Mouse (Mus musculus): Measurements from ENCODE around the gene Nuak1. TPM values are rescaled to one million over a fixed set of nuclear protein-coding genes. Genes with fewer than 3 reads are reported as not detected.

Gene Nuak1
- total RNA-seq, 4 experiments from 2014 or later, result 10.1 to 13.6 (median 12.1) TPM

GRCm38 (mm10) chr10:84446661-84447060 lies 6.3 kb upstream of the Nuak1 start:
- DNase-seq, result no peak

GRCm38 (mm10) chr10:84444396-84444795 lies 4.0 kb upstream of the Nuak1 start:
- DNase-seq, result no peak

- no peak for DNase-seq
Measured at GRCm38 (mm10) chr10:84441846-84442245, 1.4 kb upstream of the Nuak1 start.

GRCm38 (mm10) chr10:84441434-84441785 lies 1.0 kb upstream of the Nuak1 start:
- DNase-seq, result no peak

- no peak for DNase-seq
Measured at GRCm38 (mm10) chr10:84440181-84440540, 236 bp downstream of the Nuak1 start.

- DNase-seq, result no peak
Measured at GRCm38 (mm10) chr10:84439228-84439596, 1.2 kb downstream of the Nuak1 start.

- no peak for DNase-seq
Measured at GRCm38 (mm10) chr10:84438466-84439227, 1.8 kb downstream of the Nuak1 start.

- DNase-seq, result peak; percentile 90
Measured at GRCm38 (mm10) chr10:84438049-84438422, 2.4 kb downstream of the Nuak1 start.

- no peak for DNase-seq
Measured at GRCm38 (mm10) chr10:84437166-84438048, 3.0 kb downstream of the Nuak1 start.

GRCm38 (mm10) chr10:84435930-84436329 lies 4.5 kb downstream of the Nuak1 start:
- no peak for DNase-seq

- DNase-seq, result no peak
Measured at GRCm38 (mm10) chr10:84433193-84433801, 7.1 kb downstream of the Nuak1 start.

- DNase-seq, result no peak
Measured at GRCm38 (mm10) chr10:84424374-84424773, 16.0 kb downstream of the Nuak1 start.

- no peak for DNase-seq
Measured at GRCm38 (mm10) chr10:84423903-84424302, 16.5 kb downstream of the Nuak1 start.

GRCm38 (mm10) chr10:84420589-84420988 lies 19.8 kb downstream of the Nuak1 start:
- DNase-seq, result no peak

GRCm38 (mm10) chr10:84418421-84418820 lies 22.0 kb downstream of the Nuak1 start:
- DNase-seq, result no peak

GRCm38 (mm10) chr10:84416752-84417151 lies 23.6 kb downstream of the Nuak1 start:
- DNase-seq, result no peak

GRCm38 (mm10) chr10:84414981-84415700 lies 25.3 kb downstream of the Nuak1 start:
- no peak for DNase-seq

GRCm38 (mm10) chr10:84413310-84413709 lies 27.1 kb downstream of the Nuak1 start:
- DNase-seq, result no peak

- DNase-seq, result peak; percentile 81
Measured at GRCm38 (mm10) chr10:84412326-84412962, 28.0 kb downstream of the Nuak1 start.

GRCm38 (mm10) chr10:84411122-84412105 lies 29.0 kb downstream of the Nuak1 start:
- peak; percentile 47 for DNase-seq

All from adrenal gland, adult 8-10 months (tissue).